Mouse (Mus musculus) naive thymus-derived CD4-positive, alpha-beta T cell, adult 2 months (primary cell): ENCODE data around the gene Pabpn1.

Experiments
- DNase-seq: peaks from one replicate; pipeline ENCODE4 v3.0.0-alpha.2; 2011; ENCODE audit warnings: low read depth

Gene Pabpn1

GRCm38 (mm10) chr14:54892200-54892599, at the start of gene Pabpn1:
Gene Pabpn1, plus strand, starts transcription at chr14:54892500.
- DNase-seq: no peak

- peak; percentile 67 for DNase-seq
These were observed 48.8 kb upstream of the Pabpn1 start for GRCm38 (mm10) chr14:54843461-54843860.

- no peak for DNase-seq
These were observed 36.6 kb upstream of the Pabpn1 start for GRCm38 (mm10) chr14:54855726-54856125.

- no peak for DNase-seq
These were observed 35.6 kb upstream of the Pabpn1 start for GRCm38 (mm10) chr14:54856703-54857102.

GRCm38 (mm10) chr14:54857891-54858290, 34.4 kb upstream of the Pabpn1 start:
- DNase-seq: no peak

DNA sequence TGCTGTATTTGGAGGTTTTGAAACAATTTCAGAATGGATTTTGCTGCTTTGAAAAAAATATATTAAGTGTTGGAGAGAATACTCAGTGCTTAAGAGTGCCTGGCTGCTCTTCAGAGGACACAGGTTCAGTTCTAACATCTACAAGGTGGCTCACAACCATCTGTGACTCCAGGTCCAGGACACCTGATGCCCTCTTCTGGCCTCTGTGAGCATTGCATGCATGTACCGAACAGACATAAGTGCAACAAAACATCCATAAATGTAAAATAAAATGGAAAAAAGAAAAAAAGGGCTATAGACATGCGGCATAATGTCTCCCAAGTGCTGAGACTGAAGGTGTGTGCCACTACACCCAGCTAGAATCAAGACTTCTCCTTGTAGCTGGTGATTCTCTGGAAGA, 31.8 kb upstream of the Pabpn1 start:
- DNase-seq: peak; percentile 78

DNA sequence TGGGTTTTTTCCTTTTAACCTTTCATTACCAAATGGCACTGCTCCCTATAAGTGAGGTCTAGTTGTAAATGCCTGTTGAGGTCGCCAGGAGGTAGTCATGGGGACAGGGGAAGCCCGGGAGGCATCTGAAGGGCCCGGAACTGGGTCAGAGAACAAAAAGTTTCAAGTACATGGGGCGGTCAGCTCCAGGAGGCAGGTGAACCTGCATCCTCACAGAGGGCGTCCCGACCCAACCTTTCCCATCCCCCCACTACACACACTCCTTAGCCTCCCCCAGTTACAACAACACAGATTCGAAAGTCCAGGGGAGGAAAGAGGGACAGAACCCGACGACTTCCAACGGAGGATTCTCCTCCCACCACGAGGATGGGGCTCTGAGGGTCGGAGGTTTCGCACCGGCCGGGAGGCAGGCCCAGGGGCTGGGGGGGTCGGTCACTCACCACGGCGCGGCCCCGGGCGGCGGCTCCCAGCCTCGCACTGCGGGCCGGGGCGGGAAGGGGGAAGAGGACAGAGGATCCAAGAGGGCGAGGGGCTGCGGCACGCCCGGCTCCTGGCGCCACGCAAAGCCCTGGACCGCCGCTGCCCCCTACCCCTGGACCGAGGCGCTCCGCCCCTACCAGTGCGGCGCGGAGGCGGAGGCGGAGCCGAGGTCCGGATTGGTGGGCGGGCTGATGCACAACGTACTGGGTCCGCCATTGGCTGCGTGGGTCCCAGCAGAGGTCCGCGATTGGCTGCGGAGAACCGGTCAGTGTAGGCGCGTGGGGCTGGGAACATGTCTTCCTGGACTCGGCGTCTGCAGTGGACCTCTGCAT, 28.6 kb upstream of the Pabpn1 start:
- DNase-seq: peak; percentile 82

DNA sequence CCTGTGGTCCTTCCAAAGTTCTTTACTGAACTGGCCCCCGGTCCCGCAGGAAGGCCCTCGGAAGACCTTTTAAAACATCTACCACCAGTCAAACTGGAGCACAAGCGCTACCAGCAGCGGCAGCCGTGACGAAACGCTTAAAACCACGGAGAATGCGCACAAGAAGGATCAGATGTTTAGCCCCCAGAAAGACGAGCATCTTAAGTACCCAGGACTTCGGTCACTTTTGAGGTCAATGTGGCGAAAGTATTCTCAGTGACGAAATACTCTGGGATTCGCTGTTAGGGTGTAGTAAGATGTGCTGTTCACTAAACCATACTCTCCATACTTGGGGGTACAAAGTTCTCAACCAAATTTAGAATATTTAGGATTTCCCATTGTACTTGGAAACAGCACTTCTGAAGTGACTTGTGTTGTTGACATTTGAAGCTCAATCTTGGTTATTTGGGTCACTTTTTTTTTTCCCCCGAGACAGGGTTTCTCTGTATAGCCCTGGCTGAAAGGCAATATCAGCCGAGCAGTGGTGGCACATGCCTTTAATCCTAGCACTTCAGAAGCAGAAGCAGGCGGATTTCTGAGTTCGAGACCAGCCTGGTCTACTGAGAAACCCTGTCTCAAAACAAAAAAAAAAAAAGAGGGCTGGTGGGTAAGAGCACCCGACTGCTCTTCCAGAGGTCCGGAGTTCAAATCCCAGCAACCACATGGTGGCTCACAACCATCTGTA, 27.8 kb upstream of the Pabpn1 start:
- DNase-seq: no peak

GRCm38 (mm10) chr14:54865626-54866025, 26.7 kb upstream of the Pabpn1 start:
- no peak for DNase-seq

DNA sequence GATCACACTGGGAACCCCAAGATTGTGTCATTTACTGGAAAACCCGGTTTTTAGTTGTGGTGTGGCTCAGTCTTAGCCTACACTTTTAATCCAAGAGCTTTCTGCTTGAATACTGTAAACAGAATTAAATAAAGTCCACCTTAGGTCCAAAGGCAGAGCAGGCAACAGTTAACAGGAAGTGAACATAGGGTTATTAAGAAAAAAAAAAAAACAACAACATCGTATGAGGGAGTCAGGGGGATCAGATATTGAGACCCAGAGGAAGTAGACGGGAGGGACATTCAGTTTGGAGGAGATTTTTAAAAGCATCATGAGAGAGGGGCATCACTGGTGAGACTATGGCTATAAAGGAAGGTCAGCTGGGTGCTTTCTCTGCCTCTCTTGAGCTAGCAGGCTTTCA, 26.0 kb upstream of the Pabpn1 start:
- no peak for DNase-seq

DNA sequence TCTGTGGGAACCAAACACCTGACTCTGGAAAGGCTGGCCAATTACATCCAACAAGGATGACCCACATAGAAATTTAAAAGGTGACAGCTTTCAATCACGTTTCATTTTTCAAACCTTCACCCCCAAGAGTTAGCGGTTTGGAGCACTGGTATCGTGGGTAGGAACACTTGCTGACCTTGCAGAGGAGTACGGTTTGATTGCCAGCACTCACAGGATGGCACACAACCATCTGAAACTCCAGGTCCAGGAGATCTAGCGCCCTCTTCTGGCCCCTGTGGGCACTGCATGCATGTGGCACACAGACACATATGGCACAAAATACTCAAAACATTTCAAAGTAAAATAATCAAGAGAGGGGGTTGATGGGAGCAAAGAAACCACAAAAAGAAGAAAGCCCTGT, 25.4 kb upstream of the Pabpn1 start:
- peak; percentile 74 for DNase-seq

DNA sequence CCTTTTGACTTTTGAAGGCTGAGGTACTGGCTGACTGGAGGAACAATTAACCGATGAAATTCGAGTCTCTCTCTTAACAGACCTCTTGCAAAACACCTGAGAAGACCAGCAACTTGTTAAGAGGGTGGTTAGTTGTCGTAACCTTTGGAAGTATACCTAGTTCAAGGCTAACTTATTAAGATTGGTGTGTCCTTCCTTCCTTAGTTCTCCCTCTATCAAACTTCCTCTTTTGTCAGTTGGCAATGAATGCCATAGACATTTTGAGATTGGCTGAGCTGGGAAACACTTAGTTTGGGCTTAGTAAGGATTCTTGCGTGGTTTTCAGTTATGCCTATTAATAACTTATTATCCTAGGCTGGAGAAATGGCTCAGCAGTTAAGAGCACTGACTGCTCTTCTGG, 24.3 kb upstream of the Pabpn1 start:
- no peak for DNase-seq

- DNase-seq: no peak
These were observed 21.4 kb upstream of the Pabpn1 start, which contains the start of gene Homez for GRCm38 (mm10) chr14:54870861-54871260. Gene Homez, minus strand, starts transcription at chr14:54870961.

GRCm38 (mm10) chr14:54874165-54874564, 18.1 kb upstream of the Pabpn1 start:
- no peak for DNase-seq

DNA sequence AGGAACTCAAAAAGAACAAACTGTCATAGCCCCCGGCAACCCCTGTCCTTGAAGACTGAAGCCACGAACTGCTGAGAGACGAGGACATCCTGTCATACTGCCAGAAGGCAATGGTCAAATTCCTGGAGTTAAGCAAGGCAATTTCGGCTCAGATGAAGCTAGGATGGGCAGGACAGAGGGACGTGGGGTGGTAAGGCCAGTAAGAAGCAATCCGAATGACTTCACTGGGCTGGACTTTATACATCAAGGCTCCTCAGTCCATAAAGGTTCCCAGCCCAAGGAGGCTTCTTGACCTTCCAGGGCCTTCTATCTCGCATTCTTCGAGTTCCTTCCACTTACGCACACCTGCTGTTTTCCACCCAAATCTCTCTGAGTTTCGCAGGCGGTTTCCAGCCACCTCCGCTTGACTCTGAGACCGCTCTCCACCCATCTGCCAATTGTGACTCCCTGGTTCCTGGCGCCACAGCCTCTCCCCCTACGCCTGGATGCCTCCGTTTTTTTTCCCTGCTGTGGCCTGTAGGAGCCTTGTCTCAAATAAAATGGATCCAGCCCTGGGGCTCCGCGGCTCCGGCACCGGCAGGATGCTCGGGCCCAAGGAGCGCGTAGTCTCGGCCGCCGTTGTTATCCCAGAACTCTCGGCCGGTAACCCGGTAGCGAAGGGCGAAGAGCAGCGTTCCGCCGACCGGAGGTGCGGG, 16.3 kb upstream of the Pabpn1 start:
- no peak for DNase-seq

GRCm38 (mm10) chr14:54876539-54877047, 15.7 kb upstream of the Pabpn1 start:
- peak; percentile 86 for DNase-seq

DNA sequence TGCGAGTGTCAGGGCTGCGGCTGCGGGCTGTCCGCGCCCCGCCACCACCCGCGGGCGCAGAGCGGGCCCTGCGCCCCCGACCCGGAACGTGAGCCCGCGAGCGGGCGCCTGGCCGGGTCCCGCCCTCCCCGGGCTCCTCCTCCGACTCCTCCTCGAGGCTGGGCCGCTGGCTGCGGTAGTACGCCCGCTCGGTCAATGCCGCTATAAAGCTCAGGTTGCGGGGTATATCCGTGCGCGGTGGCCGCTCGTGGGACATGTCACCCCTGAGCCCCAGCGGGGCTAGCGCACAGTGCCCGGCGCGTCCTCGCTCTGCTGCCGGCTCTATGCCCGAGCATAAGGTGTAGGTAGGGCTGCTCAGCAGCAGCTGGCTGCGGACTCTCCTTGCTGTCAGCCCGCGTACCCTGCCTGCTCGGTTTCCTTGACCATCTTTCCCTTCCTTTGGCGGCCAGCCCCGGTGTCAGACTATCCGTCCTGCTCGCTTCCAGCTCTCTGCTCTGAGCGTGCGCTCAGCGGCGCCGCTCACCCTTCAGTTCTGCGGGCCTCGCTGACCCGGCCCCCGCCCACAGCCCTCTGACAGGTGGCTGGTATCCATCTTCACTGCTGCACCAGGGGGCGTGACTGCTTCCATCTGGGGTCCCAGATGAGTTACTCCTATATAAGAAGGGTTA, 15.1 kb upstream of the Pabpn1 start, which contains the start of gene Ppp1r3e:
Gene Ppp1r3e (minus strand): TSS at position 503 of the 668 bp plus-strand sequence.
- DNase-seq: peak; percentile 78

- DNase-seq: no peak
These were observed 8.9 kb upstream of the Pabpn1 start, which contains the start of the genes Bcl2l2 and Gm20521 for GRCm38 (mm10) chr14:54883154-54884021. Gene Bcl2l2, plus strand, starts transcription at chr14:54883377. Gene Gm20521, plus strand, starts transcription at chr14:54883441.

- peak; percentile 35 for DNase-seq
These were observed 8.1 kb upstream of the Pabpn1 start for GRCm38 (mm10) chr14:54884022-54884712.

DNA sequence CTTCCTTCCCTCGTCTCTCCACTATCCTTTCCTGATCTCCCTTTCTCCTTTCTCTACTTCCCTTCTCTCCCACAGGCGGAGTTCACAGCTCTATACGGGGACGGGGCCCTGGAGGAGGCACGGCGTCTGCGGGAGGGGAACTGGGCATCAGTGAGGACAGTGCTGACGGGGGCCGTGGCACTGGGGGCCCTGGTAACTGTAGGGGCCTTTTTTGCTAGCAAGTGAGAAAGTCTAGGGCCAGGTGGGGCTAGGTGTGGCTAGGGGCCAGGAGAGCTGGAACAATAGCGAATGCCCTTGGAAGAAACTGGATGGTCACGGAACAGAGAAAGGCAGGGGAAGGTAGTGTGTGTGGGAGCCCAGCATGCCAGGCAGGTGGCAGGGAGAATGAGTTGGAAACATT, 7.0 kb upstream of the Pabpn1 start:
- DNase-seq: no peak
